Mouse (Mus musculus) kidney, embryonic 16.5 days (tissue): ENCODE results near the gene Hist1h3g. TPM values are rescaled to one million over a fixed set of nuclear protein-coding genes. Genes with fewer than 3 reads are reported as not detected.
"Not testable (repeated sequence)": the region's sequence is repeated elsewhere in the genome, so short reads cannot be mapped to it uniquely, and the experiment has no call there.

ENCODE experiments used
- ATAC-seq: fragments of 200-750 bp; cut with Nextera tagmentation; 2 replicates; pipeline ENCODE4 v1.8.0; 2017; ENCODE audit warnings: moderate TSS enrichment; ENCODE audit not compliant: low FRiP score, low TSS enrichment
- H3K27ac ChIP-seq: fragments of 300-500 bp; sonication (generic); 2 replicates; pipeline ENCODE4 v1.5.1; 2014; ENCODE audit warnings: low read length
- H3K27me3 ChIP-seq: fragments of 300-500 bp; sonication (generic); 2 replicates; pipeline ENCODE4 v1.6.1; 2014; ENCODE audit warnings: low read length, control low read depth, mixed read lengths; ENCODE audit not compliant: insufficient read depth
- H3K36me3 ChIP-seq: fragments of 300-500 bp; sonication (generic); 2 replicates; pipeline ENCODE4 v1.6.1; 2014; ENCODE audit warnings: low read length, control low read depth, mixed read lengths; ENCODE audit not compliant: insufficient read depth
- H3K4me1 ChIP-seq: fragments of 300-500 bp; sonication (generic); 2 replicates; pipeline ENCODE4 v1.6.1; 2014; ENCODE audit warnings: low read length, control low read depth, mixed read lengths; ENCODE audit not compliant: insufficient read depth
- H3K4me2 ChIP-seq: fragments of 300-500 bp; sonication (generic); replicated peaks from 2 replicates; pipeline ENCODE4 v1.6.1; 2014; ENCODE audit warnings: low read depth, low read length
- H3K4me3 ChIP-seq: fragments of 300-500 bp; sonication (generic); 2 replicates; pipeline ENCODE4 v1.5.1; 2014; ENCODE audit warnings: mild to moderate bottlenecking, low read length
- H3K9ac ChIP-seq: fragments of 300-500 bp; sonication (generic); replicated peaks from 2 replicates; pipeline ENCODE4 v1.6.1; 2014; ENCODE audit warnings: low read length
- H3K9me3 ChIP-seq: fragments of 300-500 bp; sonication (generic); 2 replicates; pipeline ENCODE4 v1.6.1; 2016; ENCODE audit warnings: low read length, control low read depth
- WGBS: fragments of 180-500 bp; shearing (Covaris S2); extraction: QIAGEN DNeasy Blood & Tissue Kit; methylation state at CpG from one replicate; pipeline ENCODE4 v1.1.7; 2014; 5-methylcytosine and 5-hydroxymethylcytosine counted together
- polyA plus RNA-seq: library from polyadenylated mRNA; unstranded; fragments of >200 nt; fragmentation: Nextera tagmentation; extraction: Ambion mirVana; gene quantifications from 2 replicates; pipeline ENCODE4 v1.2.1, GENCODE M21; 2015

Hist1h3g gene
- polyA plus RNA-seq, 1 experiment from 2014 or later, result 6.0 TPM

- peak overlapping the region; percentile 98 for H3K27ac ChIP-seq
- peak overlapping the region; percentile 81 for H3K9ac ChIP-seq
- WGBS, result 21% methylated on average over 9 of the region's 9 CpGs
- no peaks in the 10 kb centered on the region for H3K36me3 ChIP-seq
- no peaks in the 10 kb centered on the region for H3K9me3 ChIP-seq
- peak overlapping the region; percentile 72 for H3K4me2 ChIP-seq
- H3K27me3 ChIP-seq, result no peaks in the 10 kb centered on the region
- ATAC-seq, result no peak
- H3K4me1 ChIP-seq, result peaks cover 37% of the 10 kb centered on the region
- peak overlapping the region; percentile 61 for H3K4me3 ChIP-seq
These were observed 2.8 kb upstream of the Hist1h3g start for GRCm38 (mm10) chr13:23532262-23533075.

DNA sequence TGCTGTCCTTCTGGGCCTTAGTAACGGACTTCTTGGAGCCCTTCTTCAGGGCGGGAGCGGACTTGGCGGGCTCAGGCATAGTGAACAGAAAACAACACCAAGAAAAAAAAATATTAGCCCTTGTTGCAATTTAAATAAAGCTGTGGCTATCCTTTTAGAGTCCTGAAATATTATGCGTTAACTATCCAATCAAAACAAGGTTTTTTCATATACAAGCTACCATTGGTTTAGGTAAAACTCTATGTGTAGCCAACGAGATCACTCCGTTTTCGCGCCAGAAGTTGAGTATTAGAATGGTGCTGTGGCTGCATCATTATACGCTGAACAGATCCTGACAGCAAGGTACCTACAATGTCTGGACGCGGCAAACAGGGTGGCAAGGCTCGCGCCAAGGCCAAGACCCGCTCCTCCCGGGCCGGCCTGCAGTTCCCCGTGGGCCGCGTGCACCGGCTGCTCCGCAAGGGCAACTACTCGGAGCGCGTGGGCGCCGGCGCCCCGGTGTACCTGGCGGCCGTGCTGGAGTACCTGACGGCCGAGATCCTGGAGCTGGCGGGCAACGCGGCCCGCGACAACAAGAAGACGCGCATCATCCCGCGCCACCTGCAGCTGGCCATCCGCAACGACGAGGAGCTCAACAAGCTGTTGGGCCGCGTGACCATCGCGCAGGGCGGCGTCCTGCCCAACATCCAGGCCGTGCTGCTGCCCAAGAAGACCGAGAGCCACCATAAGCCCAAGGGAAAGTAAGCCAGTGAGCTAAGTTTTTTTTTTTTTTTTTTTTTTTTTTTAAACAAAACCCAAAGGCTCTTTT, 1.5 kb upstream of the Hist1h3g start, which contains the start of gene Hist1h2af:
TSS of gene Hist1h2af (plus strand) at position 347 of the 808 bp plus-strand sequence.
- under 1% methylated on average over 21 of the region's 53 CpGs for WGBS
- ATAC-seq, result peak; percentile 50

DNA sequence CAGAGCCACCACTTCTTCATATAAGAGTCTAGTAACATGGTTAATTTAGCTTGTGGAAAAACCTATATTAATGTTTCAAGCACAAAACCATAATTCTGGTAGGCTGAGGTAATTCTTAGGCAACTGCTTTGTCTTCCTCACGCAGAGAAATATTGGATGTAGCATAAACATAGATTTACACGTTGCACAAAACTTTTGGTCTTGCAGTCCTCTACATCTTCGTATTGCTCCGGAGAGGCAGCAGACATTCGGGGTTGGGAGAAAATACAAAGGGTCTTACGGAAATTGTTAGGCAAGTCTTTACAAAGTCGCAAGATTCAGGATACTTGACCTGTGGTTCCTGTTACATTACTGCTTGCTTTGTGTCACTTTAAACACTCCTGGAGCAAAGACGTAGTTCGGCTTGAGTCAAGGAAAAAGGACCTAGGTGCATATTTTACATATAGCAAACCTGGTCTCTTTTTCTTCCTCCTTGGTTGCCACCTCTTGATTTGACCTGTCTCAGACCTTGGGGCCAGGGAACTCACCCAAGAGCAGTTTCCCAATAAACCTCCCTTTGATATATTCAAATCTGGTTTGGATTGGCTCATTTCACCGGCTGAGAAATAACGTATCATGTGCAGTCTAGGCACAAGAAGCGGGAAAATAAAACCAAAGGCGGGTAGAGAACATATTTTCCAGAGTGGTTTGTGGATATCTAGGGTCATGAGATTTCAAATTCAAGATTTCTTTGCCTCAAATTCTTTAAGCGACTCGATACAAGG, 672 bp upstream of the Hist1h3g start:
- H3K27ac ChIP-seq, result peak overlapping the region; percentile 89
- no peak for ATAC-seq
- H3K36me3 ChIP-seq, result no peaks in the 10 kb centered on the region
- peaks cover 34% of the 10 kb centered on the region for H3K4me1 ChIP-seq
- no peaks in the 10 kb centered on the region for H3K27me3 ChIP-seq
- peak overlapping the region; percentile 82 for H3K9ac ChIP-seq
- H3K9me3 ChIP-seq, result no peaks in the 10 kb centered on the region
- peak overlapping the region; percentile 72 for H3K4me2 ChIP-seq
- WGBS, result under 1% methylated on average over 15 of the region's 15 CpGs
- peak overlapping the region; percentile 61 for H3K4me3 ChIP-seq

More for the DNA sequence above, 1.5 kb upstream of the Hist1h3g start, which contains the start of gene Hist1h2af:
- Histone ChIP-seq H3K27ac (peak within 1 kb of the TSS; percentile 98), H3K4me1 (peaks cover 38% of the 10 kb centered on the region), H3K9ac (peak within 1 kb of the TSS; percentile 82), H3K4me2 (peak within 1 kb of the TSS; percentile 72), H3K4me3 (peak within 1 kb of the TSS; percentile 61)
- H3K9me3 ChIP-seq, H3K27me3 ChIP-seq, H3K36me3 ChIP-seq: not testable (repeated sequence)

GRCm38 (mm10) chr13:23536076-23536822, 1.0 kb downstream of the Hist1h3g start:
- no peak for ATAC-seq
- Histone ChIP-seq H3K4me1 (peaks cover 39% of the 10 kb centered on the region), H3K4me2 (peak overlapping the region; percentile 72), H3K27me3 (no peaks in the 10 kb centered on the region), H3K36me3 (no peaks in the 10 kb centered on the region), H3K9ac (peak overlapping the region; percentile 70), H3K4me3 (peak overlapping the region; percentile 61), H3K27ac (peak overlapping the region; percentile 79), H3K9me3 (no peaks in the 10 kb centered on the region)
- 17% methylated on average over 7 of the region's 7 CpGs for WGBS

DNA sequence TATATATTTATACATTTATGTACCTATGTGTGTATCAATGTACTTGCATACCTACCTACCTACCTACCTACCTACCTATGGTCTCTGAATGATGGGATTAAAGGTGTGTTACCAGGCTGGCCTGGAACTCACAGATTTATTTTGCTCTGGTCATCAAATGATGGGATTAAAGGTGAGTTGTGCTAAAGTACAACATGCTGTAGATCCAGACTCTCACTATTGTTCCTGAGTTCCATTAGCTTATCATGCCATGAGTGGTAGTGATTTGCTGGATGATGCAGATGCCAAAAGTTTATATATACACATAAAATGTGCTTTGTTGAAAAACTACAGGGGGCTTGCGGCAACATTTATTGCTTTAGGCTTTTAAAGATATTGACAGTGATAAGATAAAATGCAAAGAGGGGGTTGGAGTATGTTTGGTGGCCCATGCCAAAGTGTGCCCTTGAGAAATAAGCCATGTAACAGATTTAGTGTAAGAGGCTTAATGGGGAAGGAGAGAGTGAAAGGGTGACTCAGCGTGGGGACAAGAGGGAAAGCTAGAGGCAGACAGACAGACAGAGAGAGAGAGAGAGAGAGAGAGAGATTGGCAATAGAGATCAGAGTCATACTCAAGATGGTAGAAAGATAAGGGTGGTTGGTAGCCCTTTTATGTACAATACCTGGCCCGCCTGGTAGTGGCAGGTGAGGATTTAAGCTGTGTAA, 1.9 kb downstream of the Hist1h3g start:
- 67% methylated on average over 3 of the region's 3 CpGs for WGBS
- H3K9ac ChIP-seq, result no peak overlapping the region

GRCm38 (mm10) chr13:23538249-23538648, 3.0 kb downstream of the Hist1h3g start:
- Histone ChIP-seq H3K36me3 (no peaks in the 10 kb centered on the region), H3K4me3 (no peak overlapping the region), H3K27me3 (no peaks in the 10 kb centered on the region), H3K27ac (no peak overlapping the region), H3K9me3 (no peaks in the 10 kb centered on the region), H3K4me2 (no peak overlapping the region), H3K4me1 (peaks cover 28% of the 10 kb centered on the region), H3K9ac (no peak overlapping the region)
- ATAC-seq, result no peak
- 63% methylated on average over 5 of the region's 5 CpGs for WGBS

More for the DNA sequence above, 1.9 kb downstream of the Hist1h3g start:
- H3K27me3 ChIP-seq, result no peaks in the 10 kb centered on the region
- peak overlapping the region; percentile 72 for H3K4me2 ChIP-seq
- no peak for ATAC-seq
- H3K36me3 ChIP-seq, result no peaks in the 10 kb centered on the region
- H3K4me1 ChIP-seq, result peaks cover 39% of the 10 kb centered on the region
- H3K27ac ChIP-seq, result 0 out of 2 replicates have a peak overlapping the region, but pooled peaks have one; percentile 0
- H3K9me3 ChIP-seq, result no peaks in the 10 kb centered on the region
- peak overlapping the region; percentile 27 for H3K4me3 ChIP-seq

- not testable (repeated sequence) for H3K36me3 ChIP-seq, H3K9ac ChIP-seq, H3K27me3 ChIP-seq, H3K9me3 ChIP-seq, H3K4me3 ChIP-seq, H3K27ac ChIP-seq, H3K4me2 ChIP-seq, ATAC-seq
- H3K4me1 ChIP-seq, result peaks cover 20% of the 10 kb centered on the region
- 67% methylated on average over 1 of the region's 1 CpGs for WGBS
These were observed 4.6 kb downstream of the Hist1h3g start for GRCm38 (mm10) chr13:23539821-23540220.

- no peak overlapping the region for H3K27ac ChIP-seq
- no peaks in the 10 kb centered on the region for H3K36me3 ChIP-seq
- no peaks in the 10 kb centered on the region for H3K9me3 ChIP-seq
- H3K4me2 ChIP-seq, result no peak overlapping the region
- H3K4me3 ChIP-seq, result no peak overlapping the region
- WGBS, result 82% methylated on average over 3 of the region's 3 CpGs
- no peak for ATAC-seq
- H3K27me3 ChIP-seq, result no peaks in the 10 kb centered on the region
- peaks cover 15% of the 10 kb centered on the region for H3K4me1 ChIP-seq
- H3K9ac ChIP-seq, result no peak overlapping the region
These were observed 6.3 kb downstream of the Hist1h3g start for GRCm38 (mm10) chr13:23541497-23541896.
